Mouse (Mus musculus) CH12.LX (cell line): Measurements from ENCODE around the gene Pcyt2.

Source experiments
- CHD1 ChIP-seq: IDR thresholded peaks from 2 replicates; pipeline ENCODE4 v1.6.1; 2012; ENCODE audit warnings: low read depth, low read length, improper control_type of control experiment, inconsistent platforms
- CHD2 ChIP-seq: IDR thresholded peaks from 2 replicates; pipeline ENCODE4 v1.6.1; 2011; ENCODE audit warnings: low read length, improper control_type of control experiment
- CTCF ChIP-seq, 2 experiments: IDR thresholded peaks in 1 of 2; conservative IDR thresholded peaks in 1 of 2; 2 replicates each; pipeline ENCODE4 v1.5.1; 2011 to 2012; ENCODE audit warnings: low read depth in 2 of 2, low read length in 2 of 2, improper control_type of control experiment in 1 of 2, inconsistent platforms in 1 of 2, mild to moderate bottlenecking in 1 of 2, moderate library complexity in 1 of 2
- EP300 ChIP-seq: IDR thresholded peaks from 2 replicates; pipeline ENCODE4 v1.6.1; 2011; ENCODE audit warnings: low read length, improper control_type of control experiment
- GABPA ChIP-seq: IDR thresholded peaks from 2 replicates; pipeline ENCODE4 v1.6.1; 2012; ENCODE audit warnings: low read depth, low read length, improper control_type of control experiment, inconsistent platforms; ENCODE audit not compliant: insufficient replicate concordance
- MAX ChIP-seq: IDR thresholded peaks from 2 replicates; pipeline ENCODE4 v1.6.1; 2011; ENCODE audit warnings: low read length, improper control_type of control experiment
- MEF2A ChIP-seq: IDR thresholded peaks from 2 replicates; pipeline ENCODE4 v1.6.1; 2014; ENCODE audit warnings: low read depth, mild to moderate bottlenecking, inconsistent platforms, low read length, improper control_type of control experiment, borderline replicate concordance
- NELFE ChIP-seq: IDR thresholded peaks from 2 replicates; pipeline ENCODE4 v1.6.1; 2011; ENCODE audit warnings: low read depth, low read length, improper control_type of control experiment
- POLR2A ChIP-seq: IDR thresholded peaks from 2 replicates; pipeline ENCODE4 v1.6.1; 2011; ENCODE audit warnings: low read depth, mild to moderate bottlenecking, improper control_type of control experiment, low read length
- RCOR1 ChIP-seq: conservative IDR thresholded peaks from 2 replicates; pipeline ENCODE4 v1.6.1; 2012; ENCODE audit warnings: low read depth, mild to moderate bottlenecking, inconsistent platforms, low read length, improper control_type of control experiment
- SIN3A ChIP-seq: IDR thresholded peaks from 2 replicates; pipeline ENCODE4 v1.6.1; 2012; ENCODE audit warnings: low read length, improper control_type of control experiment, inconsistent platforms
- ZC3H11A ChIP-seq: IDR thresholded peaks from 2 replicates; pipeline ENCODE4 v1.6.1; 2012; ENCODE audit warnings: low read depth, mild to moderate bottlenecking, inconsistent platforms, low read length, improper control_type of control experiment
- ZKSCAN1 ChIP-seq: IDR thresholded peaks from 2 replicates; pipeline ENCODE4 v1.6.1; 2012; ENCODE audit warnings: low read depth, inconsistent platforms, low read length, improper control_type of control experiment, borderline replicate concordance
- ZNF384 ChIP-seq: IDR thresholded peaks from 2 replicates; pipeline ENCODE4 v1.6.1; 2012; ENCODE audit warnings: low read depth, low read length, improper control_type of control experiment, inconsistent platforms

GRCm38 (mm10) chr11:120568324-120568723 is 49.4 kb downstream of the Pcyt2 start:
- TF ChIP-seq POLR2A (no peak), EP300 (no peak), SIN3A (no peak), CTCF (conservative IDR thresholded peaks at IDR 0.05 in 1 of 2, IDR thresholded peaks at IDR 0.05 in 1 of 2; ENCODE audit: low read depth in 2 of 2, low read length in 2 of 2) (no peak), ZC3H11A (no peak), CHD2 (no peak), NELFE (no peak), GABPA (no peak), RCOR1 (no peak), MEF2A (no peak), ZNF384 (no peak), ZKSCAN1 (no peak), MAX (no peak), CHD1 (no peak)
